Mouse (Mus musculus) layer of hippocampus, adult 8-10 months (tissue): Measurements from ENCODE around the gene Csf2rb. TPM values are rescaled to one million over a fixed set of nuclear protein-coding genes. Genes with fewer than 3 reads are reported as not detected.
"Not testable (repeated sequence)": the region's sequence is repeated elsewhere in the genome, so short reads cannot be mapped to it uniquely, and the experiment has no call there.

Experiments used
- DNase-seq, 2 experiments: peaks; one replicate each; pipeline ENCODE4 v3.0.0; 2022; ENCODE audit warnings: low spot score in 2 of 2
- total RNA-seq, 4 experiments: library from RNA; stranded (reverse); gene quantifications; 2 replicates each; pipeline ENCODE4 v1.2.4; 2022

The Csf2rb gene
- total RNA-seq: 1 to 10 TPM; 1.8 to 9.4 (median 4.4) TPM

DNA sequence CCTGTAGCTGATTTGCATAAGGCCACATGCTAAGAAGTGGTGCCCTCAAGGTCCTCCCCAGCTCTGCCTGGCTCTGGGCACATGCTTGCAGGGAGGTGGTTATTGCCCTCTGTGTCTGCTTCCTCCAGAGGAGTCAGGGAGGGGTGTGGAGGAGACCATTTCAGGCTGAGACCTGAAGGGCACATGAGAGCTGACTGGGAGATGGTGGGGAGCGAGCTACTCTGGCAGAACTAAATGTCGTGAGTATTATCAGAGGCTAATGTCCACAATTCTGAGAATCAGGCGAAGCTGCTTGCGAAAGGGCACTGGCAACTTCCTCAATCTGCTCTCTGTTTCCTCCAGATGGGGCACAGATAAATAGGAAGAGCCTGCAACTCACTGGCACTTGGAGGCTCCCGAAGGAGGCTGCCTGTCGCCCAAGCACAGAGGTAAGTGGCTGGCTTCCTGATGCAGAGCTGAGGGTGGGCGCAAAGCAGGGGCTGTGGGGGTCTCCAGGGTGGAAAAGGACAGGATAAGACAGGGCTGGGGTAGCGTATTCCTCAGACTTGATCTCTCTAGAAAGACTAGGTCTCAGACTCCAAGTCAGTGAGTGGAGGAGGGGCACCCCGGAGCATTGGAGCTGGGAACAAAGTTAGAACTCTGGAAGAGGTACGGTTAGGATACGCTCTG lies at the start of gene Csf2rb:
Gene Csf2rb (plus strand): TSS at position 82 of the 669 bp plus-strand sequence.
- DNase-seq: no peak

DNA sequence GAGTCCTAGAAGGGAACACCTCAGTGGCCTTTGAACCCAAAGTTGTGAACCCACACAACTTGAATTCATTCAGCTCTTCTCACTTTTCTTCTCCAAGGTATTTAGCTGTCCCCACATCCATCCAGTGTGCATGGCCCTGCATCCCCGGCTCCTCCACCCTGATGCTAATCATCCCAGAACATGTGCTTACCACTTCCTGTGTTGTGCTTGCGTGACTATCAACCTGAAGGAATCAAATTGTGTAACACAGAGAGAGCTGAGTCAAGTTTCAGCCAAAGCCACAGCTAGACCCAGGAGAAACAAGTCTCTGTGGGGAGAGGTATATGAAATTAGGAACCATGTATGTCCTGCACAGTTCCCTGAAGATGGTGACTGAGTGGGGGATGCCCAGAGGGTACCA lies 47.2 kb upstream of the Csf2rb start:
- no peak for DNase-seq

DNA sequence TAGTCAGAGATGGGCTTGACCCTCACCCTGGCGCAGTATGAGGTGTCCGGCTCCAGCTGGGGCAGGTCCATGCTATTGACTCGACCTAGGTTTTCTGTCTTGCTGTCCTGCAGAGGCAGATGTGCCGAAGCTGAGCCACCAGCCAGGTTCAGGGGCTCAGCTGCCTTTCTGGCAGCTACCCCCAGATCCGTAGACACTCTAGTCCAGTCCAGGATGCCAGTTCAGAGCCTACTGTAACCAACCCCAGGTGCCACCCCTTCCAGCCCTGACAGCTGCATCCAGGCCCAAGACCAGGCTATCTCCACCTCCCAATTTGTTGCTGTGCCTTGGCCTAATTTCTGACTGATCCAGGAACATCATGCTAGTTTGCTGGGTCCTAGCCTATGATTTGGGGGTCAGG lies 37.6 kb upstream of the Csf2rb start:
- DNase-seq: no peak

DNA sequence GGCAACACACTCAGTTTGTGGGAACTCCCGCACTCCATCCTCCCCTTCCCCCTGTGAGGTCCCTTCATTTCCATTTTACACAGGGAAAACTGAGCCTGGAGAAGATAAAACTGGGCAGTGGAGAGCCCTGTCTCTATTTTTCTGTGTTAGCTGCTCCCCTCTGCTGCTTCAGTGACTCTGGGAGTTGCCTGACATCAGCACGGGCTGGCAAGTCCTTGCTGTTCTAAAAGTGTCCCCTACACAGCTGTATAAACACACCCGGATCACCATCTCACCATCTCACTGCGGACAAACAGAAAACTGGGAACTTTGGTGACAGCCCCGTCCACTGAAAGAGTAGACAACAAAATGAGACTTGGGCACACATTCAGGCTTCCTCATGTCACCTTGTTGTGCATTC lies 35.8 kb upstream of the Csf2rb start:
- DNase-seq: not testable (repeated sequence)

DNA sequence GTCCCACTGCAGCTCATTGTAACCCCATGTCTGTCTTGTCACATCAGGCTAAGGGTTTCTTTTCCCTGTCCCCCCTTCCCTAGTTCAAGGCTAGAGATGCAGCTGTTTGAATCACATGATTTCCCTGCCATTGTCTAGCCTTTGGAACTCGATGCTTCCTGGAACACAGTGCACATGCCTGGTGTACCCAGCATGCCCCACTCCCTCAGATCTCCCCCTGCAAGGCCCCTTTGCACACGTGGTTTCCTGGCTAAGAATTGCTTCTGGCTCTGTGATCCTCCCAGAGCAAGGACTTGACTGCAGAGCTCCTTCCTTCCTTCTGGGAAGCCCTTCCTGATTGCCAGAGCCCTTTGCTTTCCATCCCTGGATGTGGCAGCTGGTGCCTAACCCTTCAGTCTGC lies 32.3 kb upstream of the Csf2rb start:
- not testable (repeated sequence) for DNase-seq

DNA sequence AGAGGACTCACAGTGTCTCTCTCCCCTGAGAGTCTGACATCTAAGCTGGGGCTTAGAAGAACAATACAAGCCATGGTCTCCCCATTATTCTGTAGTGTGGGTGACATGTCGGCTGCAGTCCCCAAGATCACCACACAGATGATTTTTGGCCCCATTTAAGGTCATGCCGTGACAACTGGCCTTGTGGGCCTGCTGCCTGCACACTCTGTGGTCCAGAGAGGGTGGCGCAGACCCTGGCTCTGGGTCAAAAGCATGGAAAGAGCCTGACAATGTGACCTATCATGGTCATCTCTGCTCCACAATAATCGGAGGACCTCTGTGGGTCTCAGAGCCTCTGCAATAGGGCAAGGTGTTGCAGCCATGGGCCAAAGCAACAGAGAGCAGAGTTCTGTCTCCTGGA lies 31.8 kb upstream of the Csf2rb start:
- DNase-seq: no peak

DNA sequence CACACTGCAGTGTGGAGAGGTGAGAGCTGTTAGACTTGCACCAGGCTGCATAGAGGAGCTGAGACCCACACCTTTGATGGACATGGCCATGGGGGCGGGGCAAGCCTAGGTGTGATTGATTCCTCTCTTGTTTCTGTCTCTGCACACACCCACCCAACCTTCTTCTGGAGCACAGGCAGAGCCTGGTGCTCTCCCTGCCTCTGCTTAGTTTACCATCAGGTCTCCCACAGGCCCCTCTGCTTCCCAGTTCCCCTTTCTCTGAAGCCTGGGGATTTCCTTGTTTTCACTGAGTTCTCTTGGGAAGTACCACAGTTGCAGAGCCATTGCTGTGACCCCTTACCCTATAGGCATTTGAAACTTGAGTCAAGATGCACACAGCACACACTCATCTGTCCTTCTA lies 27.0 kb upstream of the Csf2rb start:
- no peak for DNase-seq

DNA sequence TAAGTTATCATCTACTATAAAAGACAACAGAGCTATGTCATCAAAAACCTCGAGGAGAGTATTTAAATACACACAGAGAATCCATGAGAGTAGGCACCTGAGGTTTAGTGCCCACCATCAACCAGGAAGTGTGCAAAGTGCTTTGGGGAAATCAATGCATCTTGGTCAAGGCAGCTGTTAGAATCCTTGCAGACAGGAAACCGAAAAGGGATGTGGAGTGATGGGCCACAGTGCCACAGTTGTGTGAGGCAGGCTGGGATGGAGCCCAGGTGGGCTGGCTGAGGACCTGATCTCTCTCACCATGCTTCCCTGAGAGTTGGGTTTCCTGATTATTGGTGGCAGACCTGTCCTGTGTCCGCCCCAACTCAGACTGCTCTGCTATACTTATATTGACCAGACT lies 25.9 kb upstream of the Csf2rb start:
- no peak for DNase-seq

DNA sequence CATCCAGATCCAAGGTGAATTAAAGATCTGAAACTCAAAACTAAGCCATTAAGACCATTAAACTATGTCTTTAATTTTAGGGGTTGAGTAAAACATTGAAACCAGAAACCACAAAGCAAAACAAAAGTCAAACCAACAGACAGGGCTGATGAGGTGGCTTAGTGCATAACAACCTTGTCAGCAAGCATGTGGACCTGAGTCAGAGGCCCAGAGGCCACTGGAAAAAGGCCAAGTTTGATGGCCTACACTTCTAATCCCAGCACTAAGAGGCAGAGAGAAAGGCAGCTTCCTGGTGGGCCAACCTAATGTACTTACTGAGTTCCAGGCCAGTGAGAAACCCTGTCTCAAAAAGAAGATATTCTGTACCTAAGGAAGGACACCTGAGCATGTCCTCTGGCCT lies 24.8 kb upstream of the Csf2rb start:
- no peak for DNase-seq

DNA sequence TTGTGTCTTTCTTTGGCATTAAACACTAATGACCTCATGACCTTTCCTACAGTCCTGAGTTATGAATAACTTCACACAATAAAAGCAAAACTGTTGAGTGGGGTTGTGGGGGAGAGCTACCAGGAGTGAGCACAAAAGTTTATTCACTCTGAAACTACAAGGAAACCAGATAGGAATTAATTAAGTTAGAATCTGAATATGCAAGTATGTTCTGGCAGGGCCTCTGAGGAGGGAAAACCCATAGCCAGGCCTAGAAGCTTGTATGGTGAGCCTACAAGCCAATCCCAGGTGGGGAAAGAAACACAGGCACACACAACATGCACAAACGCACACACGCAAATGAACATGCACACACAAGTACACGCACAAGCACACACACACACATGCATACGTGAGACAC lies 22.8 kb upstream of the Csf2rb start:
- DNase-seq: no peak

DNA sequence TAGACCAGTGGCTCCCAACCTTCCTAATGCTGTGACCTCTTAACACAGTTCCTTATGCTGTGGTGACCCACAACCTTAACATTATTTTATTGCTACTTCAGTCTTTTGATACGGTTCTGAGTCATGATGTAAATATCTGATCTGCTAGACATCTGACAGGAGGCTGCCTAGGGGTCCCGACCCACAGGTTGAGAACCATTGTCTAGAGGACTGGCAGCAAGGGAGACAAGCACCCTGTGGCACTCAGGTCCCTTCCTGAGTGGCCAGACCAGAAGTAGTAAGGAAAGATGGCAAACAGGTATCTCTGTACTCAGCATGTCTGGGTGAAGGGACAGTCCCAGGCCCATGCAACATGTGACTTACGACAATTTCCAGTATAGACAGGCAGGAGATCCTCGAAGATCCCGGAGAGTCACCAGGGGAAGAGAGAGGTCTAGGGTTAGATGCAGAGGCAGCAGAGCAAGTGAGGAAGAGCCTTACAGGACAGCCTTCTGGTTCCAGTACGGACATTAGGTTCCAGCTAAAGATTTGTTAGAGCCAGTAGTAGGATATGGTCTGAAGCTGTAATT lies 21.8 kb upstream of the Csf2rb start:
- DNase-seq: no peak

DNA sequence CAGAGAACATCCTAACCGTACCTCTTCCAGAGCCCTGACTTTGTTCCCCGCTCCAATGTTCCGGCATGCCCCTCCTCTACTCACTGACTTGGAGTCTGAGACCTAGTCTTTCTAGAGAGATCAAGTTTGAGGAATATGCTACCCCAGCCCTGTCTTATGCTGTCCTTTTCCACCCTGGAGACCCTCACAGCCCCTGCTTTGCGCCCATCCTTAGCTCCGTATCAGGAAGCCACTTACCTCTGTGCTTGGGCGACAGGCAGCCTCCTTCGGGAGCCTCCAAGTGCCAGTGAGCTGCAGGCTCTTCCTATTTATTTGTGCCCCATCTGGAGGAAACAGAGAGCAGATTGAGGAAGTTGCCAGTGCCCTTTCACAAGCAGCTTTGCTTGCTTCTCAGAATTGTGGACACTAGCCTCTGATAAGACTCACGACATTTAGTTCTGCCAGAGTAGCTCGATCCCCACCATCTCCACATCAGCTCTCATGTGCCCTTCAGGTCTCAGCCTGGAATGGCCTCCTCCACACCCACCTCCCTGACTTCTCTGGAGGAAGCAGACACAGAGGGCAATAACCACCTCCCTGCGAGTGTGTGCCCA lies 20.1 kb upstream of the Csf2rb start, which contains the start of gene Csf2rb2:
Gene Csf2rb2 (minus strand): TSS at position 381 of the 593 bp plus-strand sequence.
- no peak for DNase-seq

DNA sequence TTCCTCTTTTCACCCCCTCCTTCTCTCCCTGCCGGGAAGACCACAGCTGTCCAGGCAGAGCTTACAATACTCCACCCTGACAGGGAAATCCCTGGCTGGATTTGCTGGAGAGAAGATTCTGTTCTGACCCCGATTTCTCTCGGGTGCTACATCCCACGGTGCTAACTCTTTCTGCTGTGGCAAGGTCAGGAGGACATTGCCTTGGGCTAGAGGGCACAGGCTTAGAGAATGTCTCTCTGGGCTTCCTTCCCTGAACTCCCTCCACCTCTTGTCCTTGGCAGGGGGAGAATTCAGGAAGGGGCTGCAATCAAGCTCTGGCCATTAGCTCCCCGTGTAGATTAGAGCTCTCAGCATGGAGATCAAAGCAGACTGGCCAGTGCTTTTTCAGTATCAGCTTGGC lies 15.7 kb upstream of the Csf2rb start:
- no peak for DNase-seq

DNA sequence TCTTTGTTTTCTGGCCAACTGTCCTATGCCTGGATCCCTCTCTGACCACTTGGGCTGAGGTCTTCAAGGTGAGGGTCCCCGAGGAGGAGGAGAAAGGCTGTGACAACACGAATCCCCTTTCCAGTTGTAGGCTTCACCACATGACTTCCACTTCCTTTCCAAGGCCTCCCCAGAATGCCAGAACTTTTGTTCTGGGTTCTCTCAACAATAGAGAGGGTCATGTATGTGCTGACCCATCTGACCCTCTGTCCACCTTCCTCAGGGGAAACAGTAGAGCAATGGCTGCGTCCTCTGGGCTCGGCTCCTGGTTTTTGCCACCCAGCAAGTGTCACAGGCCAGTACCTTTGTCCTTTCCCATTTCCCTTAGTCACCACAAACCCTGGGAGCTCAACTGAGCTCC lies 14.6 kb upstream of the Csf2rb start:
- no peak for DNase-seq

DNA sequence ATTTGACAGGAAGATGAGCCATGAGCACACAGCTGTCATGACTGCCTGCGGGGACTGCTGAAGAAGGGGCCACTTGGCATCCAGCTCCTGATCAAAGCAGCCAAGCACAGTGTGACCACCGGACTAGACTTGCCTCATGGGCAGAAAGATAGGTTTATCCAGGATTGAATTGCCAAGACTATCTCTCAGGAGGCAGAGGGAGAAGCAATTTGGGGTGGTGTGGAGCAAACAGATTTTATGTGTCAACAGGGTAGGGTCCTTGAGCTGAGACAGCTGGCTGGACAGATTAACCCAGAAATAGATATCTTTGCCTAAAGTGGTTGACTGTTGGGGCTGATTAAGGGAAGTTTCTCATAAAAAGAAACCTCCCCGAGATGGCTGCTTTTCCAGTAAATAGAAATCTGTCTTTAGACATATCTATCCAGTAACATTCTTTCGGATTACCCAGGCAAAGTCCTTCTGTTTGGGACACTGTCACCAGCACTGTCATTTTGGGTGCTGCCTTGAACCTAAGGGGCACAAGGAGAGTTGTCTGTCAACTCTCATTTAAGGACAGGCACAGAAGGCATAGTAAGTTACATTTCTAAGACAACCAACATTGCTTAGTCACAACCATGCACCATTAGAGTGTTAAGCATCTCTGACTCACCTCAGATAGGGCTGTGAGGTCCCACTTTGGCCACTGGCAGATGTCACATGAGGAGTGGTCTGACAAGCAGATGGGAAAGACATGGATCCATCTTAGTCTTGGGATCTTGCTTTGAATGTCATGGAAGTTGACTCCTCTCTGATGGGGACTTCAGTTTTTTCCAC lies 12.9 kb upstream of the Csf2rb start:
- DNase-seq: not testable (repeated sequence)

DNA sequence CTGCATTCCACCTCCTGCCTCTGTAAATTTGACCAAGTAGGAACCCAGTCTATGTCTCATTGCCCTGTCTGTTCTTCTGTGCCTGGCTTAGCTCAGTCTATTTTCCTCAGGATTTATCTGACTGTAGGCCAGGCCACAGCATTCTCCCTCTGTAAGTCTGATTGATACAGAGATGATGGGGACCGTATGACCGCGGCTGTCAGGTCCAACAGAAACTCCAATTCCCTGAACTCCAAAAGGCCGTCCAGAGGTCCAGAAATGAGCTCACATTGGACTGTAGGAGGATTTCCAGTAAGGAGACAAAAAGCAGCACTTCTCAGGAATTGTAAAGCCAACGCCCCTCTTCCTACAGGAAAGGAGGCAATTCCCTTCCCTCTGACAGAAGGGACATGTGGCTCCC lies 11.9 kb upstream of the Csf2rb start:
- DNase-seq: not testable (repeated sequence)

DNA sequence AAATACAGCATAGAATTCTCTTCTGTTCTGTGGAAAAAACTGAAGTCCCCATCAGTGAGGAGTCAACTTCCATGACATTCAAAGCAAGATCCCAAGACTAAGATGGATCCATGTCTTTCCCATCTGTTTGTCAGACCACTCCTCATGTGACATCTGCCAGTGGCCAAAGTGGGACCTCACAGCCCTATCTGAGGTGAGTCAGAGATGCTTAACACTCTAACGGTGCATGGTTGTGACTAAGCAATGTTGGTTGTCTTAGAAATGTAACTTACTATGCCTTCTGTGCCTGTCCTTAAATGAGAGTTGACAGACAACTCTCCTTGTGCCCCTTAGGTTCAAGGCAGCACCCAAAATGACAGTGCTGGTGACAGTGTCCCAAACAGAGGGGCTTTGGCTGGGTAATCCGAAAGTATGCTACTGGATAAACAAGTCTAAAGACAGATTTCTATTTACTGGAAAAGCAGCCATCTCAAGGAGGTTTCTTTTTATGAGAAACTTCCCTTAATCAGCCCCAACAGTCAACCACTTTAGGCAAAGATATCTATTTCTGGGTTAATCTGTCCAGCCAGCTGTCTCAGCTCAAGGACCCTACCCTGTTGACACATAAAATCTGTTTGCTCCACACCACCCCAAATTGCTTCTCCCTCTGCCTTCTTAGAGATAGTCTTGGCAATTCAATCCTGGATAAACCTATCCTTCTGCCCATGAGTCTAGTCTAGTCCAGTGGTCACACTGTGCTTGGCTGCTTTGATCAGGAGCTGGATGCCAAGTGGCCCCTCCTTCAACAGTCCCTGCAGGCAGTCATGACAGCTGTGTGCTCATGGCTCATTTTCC lies 7.0 kb upstream of the Csf2rb start:
- DNase-seq: not testable (repeated sequence)

DNA sequence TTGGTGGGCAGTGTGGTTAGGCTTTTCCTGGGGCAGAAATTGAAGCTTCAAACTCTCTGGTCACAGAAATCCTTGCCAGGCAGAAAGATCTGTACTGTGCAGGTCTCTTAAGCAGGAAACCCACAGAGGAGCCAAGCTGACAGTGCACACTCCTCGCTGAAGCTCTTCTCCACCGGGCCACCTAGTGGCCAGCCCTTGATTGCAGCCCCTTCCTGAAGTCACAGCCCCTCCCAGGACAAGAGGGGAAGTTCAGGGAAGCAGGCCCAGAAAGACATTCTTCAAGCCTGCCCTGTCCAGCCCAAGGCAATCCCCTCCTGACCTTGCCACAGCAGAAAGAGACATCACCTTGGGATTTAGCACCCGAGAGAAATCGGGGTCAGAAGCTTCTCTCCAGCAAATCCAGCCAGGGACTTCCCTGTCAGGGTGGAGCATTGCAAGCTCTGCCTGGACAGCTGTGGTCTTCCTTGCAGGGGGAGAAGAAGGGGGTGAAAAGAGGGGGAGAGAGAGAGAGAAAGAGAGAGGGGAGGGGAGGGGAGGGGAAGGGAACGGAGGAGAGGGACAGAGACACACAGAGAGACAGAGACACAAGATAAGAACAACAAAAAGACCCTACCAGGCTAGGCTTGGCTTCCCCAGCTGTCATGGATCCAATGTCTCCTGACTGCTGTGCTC lies 4.6 kb upstream of the Csf2rb start:
- peak; percentile 33 to 46 for DNase-seq

DNA sequence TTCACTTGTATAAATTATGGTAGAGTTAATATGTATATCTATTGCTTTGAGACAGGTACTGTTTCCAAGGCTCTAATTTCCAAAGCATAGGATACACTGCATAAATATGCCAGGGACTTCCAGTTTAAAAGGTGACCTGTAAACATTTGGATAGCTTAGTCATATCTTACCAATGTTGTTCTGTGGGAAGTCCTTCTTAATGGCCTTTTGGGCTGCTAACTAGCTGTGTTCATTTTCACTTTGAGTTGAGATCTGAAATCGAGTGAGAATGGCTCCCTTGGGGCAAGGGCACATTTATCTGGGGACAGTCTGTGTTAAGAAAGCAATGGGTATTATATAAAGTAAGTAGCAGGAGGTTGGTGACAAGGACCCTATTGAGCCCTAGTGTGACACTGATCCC lies 2.2 kb upstream of the Csf2rb start:
- no peak for DNase-seq

DNA sequence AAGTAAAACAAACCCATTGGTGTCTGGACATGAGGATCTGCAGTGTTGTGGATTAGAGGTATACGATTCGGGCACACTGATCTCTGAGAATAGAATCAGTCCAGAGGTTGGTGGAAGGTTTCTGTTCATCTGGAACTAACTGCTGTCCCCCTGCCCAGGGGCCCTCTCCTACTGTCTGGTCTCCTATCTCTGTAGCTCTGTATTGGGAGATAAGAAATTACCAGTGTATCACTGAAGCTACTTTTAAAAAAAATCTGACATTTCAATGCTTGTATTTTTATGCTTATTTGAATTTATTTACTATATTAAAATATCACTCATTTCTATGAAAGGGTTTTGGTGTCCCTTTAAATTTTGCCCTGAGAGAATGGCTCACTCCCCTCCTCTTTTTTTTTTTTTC lies 1.3 kb upstream of the Csf2rb start:
- no peak for DNase-seq

DNA sequence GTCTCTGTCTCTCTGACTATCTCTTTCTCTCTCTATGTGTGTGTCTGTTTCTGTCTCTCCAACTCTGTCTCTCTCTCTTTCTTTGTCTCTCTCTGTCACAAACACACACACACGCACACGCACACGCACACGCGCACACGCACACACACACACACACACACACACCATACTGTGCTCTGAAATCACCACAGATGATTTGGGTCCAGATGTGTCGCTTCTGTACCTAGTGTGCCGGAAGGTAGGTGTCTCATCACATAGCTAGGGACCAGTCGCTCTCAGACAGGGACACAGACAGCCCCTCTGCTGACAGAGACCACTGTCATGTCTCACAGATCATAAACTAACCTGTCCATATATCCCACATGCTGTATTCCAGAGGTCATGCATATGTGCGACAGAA lies 1.2 kb downstream of the Csf2rb start:
- no peak for DNase-seq
